Mouse (Mus musculus) neural tube, embryonic 15.5 days (tissue): ENCODE measurements around the gene Dgat2. TPM values are rescaled to one million over a fixed set of nuclear protein-coding genes. Genes with fewer than 3 reads are reported as not detected.

Experiments used
- polyA plus RNA-seq: library from polyadenylated mRNA; unstranded; fragments of >200 nt; fragmentation: Nextera tagmentation; extraction: Ambion mirVana; gene quantifications from 2 replicates; pipeline ENCODE4 v1.2.1, GENCODE M21; 2015

Dgat2 gene
- polyA plus RNA-seq, 1 experiment from 2014 or later: 23.1 TPM

Other genes with a start within 250 kb of the Dgat2 start
- gene Uvrag, start 41.6 kb downstream of the Dgat2 start, polyA plus RNA-seq: 15.6 and 17.3 TPM in 2 replicates
- 1.1 and 4.1 TPM in 2 replicates for gene Mogat2, start 55.9 kb upstream of the Dgat2 start, polyA plus RNA-seq
- 120 and 146 TPM in 2 replicates for gene Map6, start 84.7 kb upstream of the Dgat2 start, polyA plus RNA-seq
- gene Serpinh1, start 170.5 kb upstream of the Dgat2 start, polyA plus RNA-seq: 332 and 435 TPM in 2 replicates
- gene Gdpd5, start 198.7 kb upstream of the Dgat2 start, polyA plus RNA-seq: 41.2 and 45.7 TPM in 2 replicates